Mouse (Mus musculus) megakaryocyte, embryonic 14.5 days (primary cell): ENCODE results near the gene Gm3591. TPM values are rescaled to one million over a fixed set of nuclear protein-coding genes. Genes with fewer than 3 reads are reported as not detected.
"Not testable (repeated sequence)": the region's sequence is repeated elsewhere in the genome, so short reads cannot be mapped to it uniquely, and the experiment has no call there.

Experiments
- H3K27me3 ChIP-seq: replicated peaks from 2 replicates; pipeline ENCODE3; 2012; ENCODE audit warnings: inconsistent platforms
- H3K36me3 ChIP-seq: replicated peaks from 2 replicates; pipeline ENCODE3; 2012; ENCODE audit warnings: low read length, inconsistent platforms, mixed read lengths
- H3K4me1 ChIP-seq: 2 replicates; pipeline ENCODE4 v1.6.1; 2012; ENCODE audit warnings: inconsistent platforms
- H3K4me3 ChIP-seq: replicated peaks from 2 replicates; pipeline ENCODE3; 2012; ENCODE audit warnings: moderate library complexity, mild to moderate bottlenecking, inconsistent platforms
- H3K9me3 ChIP-seq: 2 replicates; pipeline ENCODE4 v1.6.1; 2012; ENCODE audit warnings: inconsistent platforms
- polyA plus RNA-seq: library from polyadenylated mRNA; stranded (reverse); fragments of >175 nt; gene quantifications from 2 replicates; pipeline ENCODE4 v1.2.3, GENCODE M21; 2012; ENCODE audit warnings: low replicate concordance; ENCODE audit not compliant: insufficient read depth

Gene Gm3591
- not detected in 2 replicates for polyA plus RNA-seq

DNA sequence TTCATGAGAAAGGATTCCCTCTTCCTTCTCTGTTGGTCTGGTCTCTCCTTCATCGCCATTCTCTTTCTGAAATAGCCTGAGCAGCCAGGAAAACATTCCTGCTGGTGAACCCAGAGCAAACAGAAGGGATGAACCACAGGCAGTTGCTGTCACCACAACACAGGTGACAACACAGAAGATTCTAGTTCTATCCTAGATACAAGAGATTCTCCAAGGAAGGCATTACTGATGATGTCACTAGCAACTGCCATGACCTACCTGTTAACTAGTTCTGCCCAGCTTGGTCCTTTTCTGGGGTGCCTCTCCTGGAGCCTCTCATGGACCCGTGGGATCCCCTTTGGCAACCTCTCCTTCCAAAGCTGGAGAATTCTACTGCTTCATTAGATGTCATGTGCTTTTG is at the start of gene Gm3591:
Gene Gm3591, minus strand, starts transcription at position 101 of the 400 bp plus-strand sequence.
- H3K4me3 ChIP-seq: not testable (repeated sequence)

DNA sequence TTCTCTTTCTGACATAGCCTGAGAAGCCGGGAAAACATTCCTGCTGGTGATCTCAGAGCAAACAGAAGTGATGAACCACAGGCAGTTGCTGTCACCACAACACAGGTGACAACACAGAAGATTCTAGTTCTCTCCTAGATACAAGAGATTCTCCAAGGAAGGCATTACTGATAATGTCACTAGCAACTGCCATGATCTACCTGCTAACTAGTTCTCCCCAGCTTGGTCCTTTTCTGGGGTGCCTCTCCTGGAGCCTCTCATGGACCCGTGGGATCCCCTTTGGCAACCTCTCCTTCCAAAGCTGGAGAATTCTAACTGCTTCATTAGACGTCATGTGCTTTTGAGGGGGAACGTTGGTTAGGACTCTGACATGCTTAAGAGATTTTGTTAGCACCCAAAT is 32.2 kb upstream of the Gm3591 start, which contains the start of gene Gm3594:
Gene Gm3594, minus strand, starts transcription at position 101 of the 400 bp plus-strand sequence.
- H3K4me1 ChIP-seq: not testable (repeated sequence)

More for the DNA sequence above, at the start of gene Gm3591:
- H3K27me3 ChIP-seq, H3K36me3 ChIP-seq, H3K4me1 ChIP-seq, H3K9me3 ChIP-seq: not testable (repeated sequence)

GRCm38 (mm10) chr14:6440774-6441173 is 28.5 kb upstream of the Gm3591 start:
- not testable (repeated sequence) for H3K9me3 ChIP-seq, H3K4me1 ChIP-seq, H3K4me3 ChIP-seq, H3K27me3 ChIP-seq, H3K36me3 ChIP-seq

More for the DNA sequence above, 32.2 kb upstream of the Gm3591 start, which contains the start of gene Gm3594:
- not testable (repeated sequence) for H3K36me3 ChIP-seq, H3K4me3 ChIP-seq, H3K27me3 ChIP-seq, H3K9me3 ChIP-seq

GRCm38 (mm10) chr14:6440206-6440605 is 27.9 kb upstream of the Gm3591 start:
- H3K36me3 ChIP-seq, H3K27me3 ChIP-seq, H3K4me1 ChIP-seq, H3K4me3 ChIP-seq, H3K9me3 ChIP-seq: not testable (repeated sequence)

DNA sequence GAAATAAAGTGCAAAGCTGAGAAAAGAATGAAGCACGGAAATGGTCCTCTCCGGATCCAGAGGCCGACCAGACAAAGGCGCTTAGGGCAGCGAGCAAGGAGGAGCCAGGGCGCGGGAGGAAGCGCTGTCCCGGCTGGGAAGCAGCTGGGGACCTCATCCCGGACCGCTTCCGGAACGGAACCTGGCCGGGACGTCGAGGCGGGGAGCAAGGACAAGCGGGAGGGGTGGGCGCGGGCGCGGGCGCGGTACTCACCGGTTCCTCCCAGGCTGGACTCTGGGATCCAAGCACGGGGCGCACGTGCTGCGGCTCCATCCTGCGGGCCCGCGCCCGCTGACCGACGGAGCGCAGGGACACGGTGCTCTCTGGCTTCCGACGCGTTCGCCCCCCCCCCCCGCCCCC is 14.5 kb upstream of the Gm3591 start:
- H3K36me3 ChIP-seq, H3K9me3 ChIP-seq, H3K4me3 ChIP-seq, H3K4me1 ChIP-seq, H3K27me3 ChIP-seq: not testable (repeated sequence)

DNA sequence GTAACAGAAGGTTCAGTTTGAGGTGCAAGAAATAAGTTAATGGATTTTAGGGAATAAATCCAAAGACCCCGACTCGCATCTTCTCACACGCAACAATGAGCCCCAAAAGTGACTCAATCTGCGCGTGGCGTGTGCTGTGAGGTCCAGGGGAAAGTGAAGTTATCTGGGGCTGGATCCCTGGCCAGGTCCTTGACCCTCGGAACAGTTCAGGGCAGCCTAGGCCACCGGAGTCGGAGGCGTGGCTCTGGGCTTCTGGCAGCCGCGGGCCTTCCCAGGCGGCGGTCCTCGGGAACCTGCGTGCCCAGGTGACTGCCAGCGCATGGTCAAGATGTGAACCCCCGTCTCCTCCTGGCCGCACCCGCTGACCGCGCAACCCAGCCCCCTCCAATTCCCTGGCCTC is 14.1 kb upstream of the Gm3591 start:
- H3K4me3 ChIP-seq, H3K9me3 ChIP-seq, H3K36me3 ChIP-seq, H3K27me3 ChIP-seq, H3K4me1 ChIP-seq: not testable (repeated sequence)

DNA sequence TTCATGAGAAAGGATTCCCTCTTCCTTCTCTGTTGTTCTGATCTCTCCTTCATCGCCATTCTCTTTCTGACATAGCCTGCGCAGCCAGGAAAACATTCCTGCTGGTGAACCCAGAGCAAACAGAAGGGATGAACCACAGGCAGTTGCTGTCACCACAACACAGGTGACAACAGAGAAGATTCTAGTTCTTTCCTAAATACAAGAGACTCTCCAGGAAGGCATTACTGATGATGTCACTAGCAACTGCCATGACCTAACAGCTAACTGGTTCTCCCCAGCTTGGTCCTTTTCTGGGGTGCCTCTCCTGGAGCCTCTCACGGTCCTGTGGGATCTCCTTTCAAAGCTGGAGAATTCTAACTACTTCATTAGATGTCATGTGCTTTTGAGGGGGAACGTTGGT is 22.1 kb downstream of the Gm3591 start, which contains the start of gene Gm16440:
Gene Gm16440, minus strand, starts transcription at position 101 of the 400 bp plus-strand sequence.
- not testable (repeated sequence) for H3K9me3 ChIP-seq, H3K4me1 ChIP-seq, H3K4me3 ChIP-seq, H3K27me3 ChIP-seq, H3K36me3 ChIP-seq

Other genes with a start within 250 kb of the Gm3591 start
- gene Gm21560, start 193.2 kb downstream of the Gm3591 start, polyA plus RNA-seq: not detected in 2 replicates
- not detected in 2 replicates for gene Gm3411, start 125.2 kb downstream of the Gm3591 start, polyA plus RNA-seq
- gene Gm21103, start 107.6 kb downstream of the Gm3591 start, polyA plus RNA-seq: not detected in 2 replicates
- gene Gm3618, start 68.8 kb downstream of the Gm3591 start, polyA plus RNA-seq: not detected in 2 replicates
- gene Gm16440, start 22.2 kb downstream of the Gm3591 start, polyA plus RNA-seq: not detected in 2 replicates
- gene Gm3594, start 32.1 kb upstream of the Gm3591 start, polyA plus RNA-seq: not detected in 2 replicates
- gene Gm8356, start 124.8 kb upstream of the Gm3591 start, polyA plus RNA-seq: not detected in 2 replicates
- gene Gm3629, start 178.1 kb upstream of the Gm3591 start, polyA plus RNA-seq: not detected in 2 replicates
- not detected in 2 replicates for gene Gm3460, start 209.9 kb upstream of the Gm3591 start, polyA plus RNA-seq